Mouse (Mus musculus) forebrain, embryonic 16.5 days (tissue): Measurements from ENCODE around the gene Tmem19. TPM values are rescaled to one million over a fixed set of nuclear protein-coding genes. Genes with fewer than 3 reads are reported as not detected.

Experiments
- ATAC-seq: fragments of 200-750 bp; cut with Nextera tagmentation; 2 replicates; pipeline ENCODE4 v1.8.0; 2017; ENCODE audit warnings: mild to moderate bottlenecking, moderate library complexity
- H3K27ac ChIP-seq: fragments of 300-500 bp; sonication (generic); 2 replicates; pipeline ENCODE4 v1.5.1; 2014; ENCODE audit warnings: low read length, control low read depth
- H3K27me3 ChIP-seq: fragments of 300-500 bp; sonication (generic); replicated peaks from 2 replicates; pipeline ENCODE4 v1.6.1; 2014; ENCODE audit warnings: low read length; ENCODE audit not compliant: control insufficient read depth, insufficient read depth
- H3K36me3 ChIP-seq: fragments of 300-500 bp; sonication (generic); 2 replicates; pipeline ENCODE4 v1.6.1; 2014; ENCODE audit not compliant: control insufficient read depth, insufficient read depth
- H3K4me1 ChIP-seq: fragments of 300-500 bp; sonication (generic); replicated peaks from 2 replicates; pipeline ENCODE4 v1.6.1; 2014; ENCODE audit warnings: low read length; ENCODE audit not compliant: control insufficient read depth, insufficient read depth
- H3K4me2 ChIP-seq: fragments of 300-500 bp; sonication (generic); 2 replicates; pipeline ENCODE4 v1.6.1; 2014; ENCODE audit warnings: mild to moderate bottlenecking, low read length, control low read depth
- H3K4me3 ChIP-seq: fragments of 300-500 bp; sonication (generic); replicated peaks from 2 replicates; pipeline ENCODE4 v1.5.1; 2014; ENCODE audit warnings: mild to moderate bottlenecking, low read length, control low read depth
- H3K9ac ChIP-seq: fragments of 300-500 bp; sonication (generic); replicated peaks from 2 replicates; pipeline ENCODE4 v1.6.1; 2014; ENCODE audit warnings: low read depth, low read length, control low read depth
- H3K9me3 ChIP-seq: fragments of 300-500 bp; sonication (generic); 2 replicates; pipeline ENCODE4 v1.6.1; 2016; ENCODE audit warnings: low read length; ENCODE audit not compliant: control insufficient read depth
- WGBS: fragments of 180-500 bp; shearing (Covaris S2); extraction: QIAGEN DNeasy Blood & Tissue Kit; methylation state at CpG from one replicate; pipeline ENCODE4 v1.1.7; 2014; 5-methylcytosine and 5-hydroxymethylcytosine counted together
- polyA plus RNA-seq: library from polyadenylated mRNA; unstranded; fragments of >200 nt; fragmentation: Nextera tagmentation; extraction: Ambion mirVana; gene quantifications from 2 replicates; pipeline ENCODE4 v1.2.1, GENCODE M21; 2015

Tmem19 gene
- polyA plus RNA-seq, 1 experiment from 2014 or later = 40.8 TPM

- no peak for ATAC-seq
These were observed 11.4 kb downstream of the Tmem19 start for GRCm38 (mm10) chr10:115350810-115351397.

DNA sequence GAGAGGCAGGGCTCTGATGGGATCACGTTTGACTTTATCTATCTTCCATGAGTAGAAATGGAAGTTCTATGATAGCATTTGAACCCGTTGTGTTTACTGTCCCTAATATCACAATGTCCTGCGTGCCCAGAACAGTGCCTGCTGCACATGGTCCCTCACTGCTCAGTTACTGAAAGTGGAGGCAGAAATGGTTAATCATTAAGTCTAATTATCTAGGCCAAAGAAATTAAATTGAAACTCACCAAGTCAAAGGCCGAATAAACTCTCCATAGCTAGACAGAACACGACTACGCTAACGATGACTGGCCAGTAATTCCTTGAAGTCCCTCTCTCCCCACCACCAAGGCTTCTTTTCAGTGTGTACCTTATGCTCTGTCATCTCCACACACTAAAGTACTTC, 12.8 kb downstream of the Tmem19 start:
- Histone ChIP-seq H3K27ac (0 out of 2 replicates have a peak overlapping the region, but pooled peaks have one; percentile 12), H3K27me3 (no peaks in the 10 kb centered on the region), H3K36me3 (peaks cover 5% of the 10 kb centered on the region), H3K9ac (no peak overlapping the region), H3K9me3 (no peaks in the 10 kb centered on the region), H3K4me1 (no peaks in the 10 kb centered on the region; the same call in 1 of the 2 replicates), H3K4me2 (no peak overlapping the region), H3K4me3 (no peak overlapping the region)
- ATAC-seq = no peak
- WGBS = 80% methylated on average over 7 of the region's 7 CpGs

More at GRCm38 (mm10) chr10:115350810-115351397, 11.4 kb downstream of the Tmem19 start:
- no peaks in the 10 kb centered on the region; the same call in 1 of the 2 replicates for H3K4me1 ChIP-seq
- H3K4me3 ChIP-seq = no peak overlapping the region
- H3K27me3 ChIP-seq = no peaks in the 10 kb centered on the region
- no peaks in the 10 kb centered on the region for H3K9me3 ChIP-seq
- H3K36me3 ChIP-seq = peaks cover under 1% of the 10 kb centered on the region
- no peak overlapping the region for H3K4me2 ChIP-seq
- H3K9ac ChIP-seq = no peak overlapping the region
- 85% methylated on average over 2 of the region's 2 CpGs for WGBS
- H3K27ac ChIP-seq = no peak overlapping the region

- peak; percentile 84 for ATAC-seq
- Histone ChIP-seq H3K4me1 (no peaks in the 10 kb centered on the region; the same call in 1 of the 2 replicates), H3K27ac (no peak overlapping the region; the same call in 1 of the 2 replicates), H3K27me3 (no peaks in the 10 kb centered on the region), H3K9ac (no peak overlapping the region), H3K4me3 (no peak overlapping the region), H3K4me2 (no peak overlapping the region), H3K36me3 (peaks cover 5% of the 10 kb centered on the region), H3K9me3 (no peaks in the 10 kb centered on the region)
- WGBS = 56% methylated on average over 10 of the region's 10 CpGs
These were observed 13.3 kb downstream of the Tmem19 start for GRCm38 (mm10) chr10:115349029-115349428.

GRCm38 (mm10) chr10:115348131-115348530, 14.2 kb downstream of the Tmem19 start:
- ATAC-seq = no peak
- WGBS = 84% methylated on average over 6 of the region's 6 CpGs
- no peak overlapping the region for H3K4me3 ChIP-seq
- H3K27me3 ChIP-seq = no peaks in the 10 kb centered on the region
- H3K4me2 ChIP-seq = no peak overlapping the region
- H3K9ac ChIP-seq = no peak overlapping the region
- H3K9me3 ChIP-seq = no peaks in the 10 kb centered on the region
- H3K27ac ChIP-seq = no peak overlapping the region
- H3K36me3 ChIP-seq = peaks cover 7% of the 10 kb centered on the region
- no peaks in the 10 kb centered on the region; the same call in 1 of the 2 replicates for H3K4me1 ChIP-seq

- Histone ChIP-seq H3K4me2 (no peak overlapping the region), H3K27ac (no peak overlapping the region), H3K9ac (no peak overlapping the region), H3K9me3 (no peaks in the 10 kb centered on the region), H3K27me3 (no peaks in the 10 kb centered on the region), H3K4me3 (no peak overlapping the region), H3K36me3 (peaks cover 12% of the 10 kb centered on the region), H3K4me1 (no peaks in the 10 kb centered on the region; the same call in 1 of the 2 replicates)
- ATAC-seq = no peak
These were observed 15.9 kb downstream of the Tmem19 start for GRCm38 (mm10) chr10:115346444-115346843.

- Histone ChIP-seq H3K4me1 (no peaks in the 10 kb centered on the region), H3K4me2 (no peak overlapping the region), H3K9me3 (no peaks in the 10 kb centered on the region), H3K27ac (no peak overlapping the region), H3K27me3 (no peaks in the 10 kb centered on the region), H3K9ac (no peak overlapping the region), H3K36me3 (peaks cover 17% of the 10 kb centered on the region), H3K4me3 (no peak overlapping the region)
- ATAC-seq = no peak
- WGBS = 85% methylated on average over 4 of the region's 4 CpGs
These were observed 19.4 kb downstream of the Tmem19 start for GRCm38 (mm10) chr10:115342771-115343425.

GRCm38 (mm10) chr10:115339820-115340328, 22.4 kb downstream of the Tmem19 start:
- 93% methylated on average over 7 of the region's 7 CpGs for WGBS
- ATAC-seq = no peak
- H3K27ac ChIP-seq = no peak overlapping the region

GRCm38 (mm10) chr10:115336901-115337300, 25.4 kb downstream of the Tmem19 start:
- 94% methylated on average over 4 of the region's 4 CpGs for WGBS
- H3K27ac ChIP-seq = no peak overlapping the region

More at GRCm38 (mm10) chr10:115339820-115340328, 22.4 kb downstream of the Tmem19 start:
- no peak overlapping the region for H3K9ac ChIP-seq
- no peaks in the 10 kb centered on the region for H3K9me3 ChIP-seq
- no peak overlapping the region for H3K4me2 ChIP-seq
- no peaks in the 10 kb centered on the region for H3K27me3 ChIP-seq
- no peak overlapping the region for H3K4me3 ChIP-seq
- peaks cover 11% of the 10 kb centered on the region; the same call in 1 of the 2 replicates for H3K36me3 ChIP-seq
- H3K4me1 ChIP-seq = no peaks in the 10 kb centered on the region

DNA sequence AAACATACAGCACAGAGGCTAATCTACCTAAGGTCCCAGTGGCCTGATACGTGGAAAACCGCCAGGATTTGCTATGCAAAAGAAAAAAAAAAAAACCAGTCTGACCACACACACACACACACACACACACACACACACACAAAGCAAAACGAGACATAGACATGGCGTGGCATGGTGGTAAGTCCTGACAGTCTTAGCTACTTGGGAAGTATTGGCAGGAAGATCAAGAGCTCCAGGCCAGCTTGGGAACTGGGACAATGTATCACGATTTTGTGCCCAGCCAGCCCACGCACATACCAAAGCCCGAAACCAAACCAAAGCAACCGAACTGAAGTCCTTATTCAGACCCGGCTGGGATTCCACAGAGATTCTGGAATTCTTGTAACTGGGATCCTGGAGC, 28.8 kb downstream of the Tmem19 start:
- Histone ChIP-seq H3K4me3 (no peak overlapping the region), H3K9ac (no peak overlapping the region), H3K36me3 (no peaks in the 10 kb centered on the region), H3K9me3 (no peaks in the 10 kb centered on the region), H3K4me1 (no peaks in the 10 kb centered on the region), H3K4me2 (no peak overlapping the region), H3K27ac (no peak overlapping the region), H3K27me3 (no peaks in the 10 kb centered on the region)
- 73% methylated on average over 9 of the region's 9 CpGs for WGBS
- ATAC-seq = no peak

More at GRCm38 (mm10) chr10:115336901-115337300, 25.4 kb downstream of the Tmem19 start:
- Histone ChIP-seq H3K9me3 (no peaks in the 10 kb centered on the region), H3K4me2 (no peak overlapping the region), H3K9ac (no peak overlapping the region), H3K4me3 (no peak overlapping the region), H3K27me3 (no peaks in the 10 kb centered on the region), H3K36me3 (peaks cover 5% of the 10 kb centered on the region; the same call in 1 of the 2 replicates), H3K4me1 (no peaks in the 10 kb centered on the region)
- no peak for ATAC-seq
